Mouse (Mus musculus) ES-E14 (cell line): ENCODE data around the gene Pigo.

ENCODE experiments used
- HCFC1 ChIP-seq: IDR thresholded peaks from 2 replicates; pipeline ENCODE4 v1.6.1; 2012; ENCODE audit warnings: low read length, inconsistent platforms, borderline replicate concordance; ENCODE audit not compliant: insufficient read depth
- MAFK ChIP-seq: IDR thresholded peaks from 2 replicates; pipeline ENCODE4 v1.6.1; 2014; ENCODE audit warnings: mild to moderate bottlenecking, low read depth, low read length, inconsistent platforms; ENCODE audit not compliant: insufficient read depth
- ZNF384 ChIP-seq: IDR thresholded peaks from 2 replicates; pipeline ENCODE4 v1.6.1; 2012; ENCODE audit warnings: low read depth, low read length, inconsistent platforms

DNA sequence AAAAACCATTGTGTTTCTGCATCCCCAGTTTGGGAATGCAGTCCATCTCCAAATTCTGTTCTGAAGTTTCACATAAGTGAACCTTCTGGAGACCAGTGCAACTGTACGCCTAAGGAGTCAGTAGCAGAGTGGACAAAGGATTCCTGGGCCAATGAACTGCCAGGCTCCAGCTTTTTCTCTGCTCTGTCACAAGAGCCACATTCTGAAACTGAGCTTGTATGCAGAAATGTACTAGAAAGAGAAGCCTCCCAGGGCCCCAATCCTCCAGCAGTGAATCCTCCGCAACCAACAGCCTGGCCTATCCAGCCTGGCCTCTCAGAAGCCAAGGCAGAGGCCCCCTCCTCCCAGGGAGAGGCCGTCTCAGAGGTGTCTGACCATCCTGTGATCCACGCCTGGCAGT, 52.7 kb downstream of the Pigo start:
- TF ChIP-seq ZNF384, result no peak
- TF ChIP-seq MAFK, result no peak
- TF ChIP-seq HCFC1, result no peak
